Mouse (Mus musculus) liver, embryonic 14.5 days (tissue): Measurements from ENCODE around the gene Prep.

Experiments used
- CTCF ChIP-seq: IDR thresholded peaks from 2 replicates; pipeline ENCODE4 v1.5.1; 2016; ENCODE audit warnings: antibody characterized with exemption, low read depth, control low read depth
- EP300 ChIP-seq: IDR thresholded peaks from 2 replicates; pipeline ENCODE4 v1.6.1; 2016; ENCODE audit warnings: antibody characterized with exemption, low read depth

DNA sequence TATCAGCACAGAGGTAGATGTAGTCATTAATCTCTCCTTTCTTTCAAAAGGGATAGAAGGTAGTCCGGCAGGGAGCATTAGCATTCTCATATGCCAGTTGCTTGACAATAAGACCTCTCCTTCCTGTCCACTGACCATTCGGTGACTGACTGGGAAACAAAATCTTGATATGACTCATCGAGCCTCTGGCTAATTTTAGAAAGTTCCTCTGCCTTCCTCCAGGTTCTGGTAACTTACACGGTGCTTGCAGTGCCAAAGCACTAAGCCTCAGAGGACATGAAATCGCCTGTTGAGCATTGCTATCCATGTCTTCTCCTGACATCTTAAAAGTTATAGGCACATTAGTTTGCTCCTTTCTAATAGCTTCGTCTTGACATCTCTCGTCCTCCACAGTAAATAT is 149.7 kb downstream of the Prep start:
- TF ChIP-seq CTCF = no peak
- TF ChIP-seq EP300 = no peak
